Mouse (Mus musculus) MEL (cell line): Measurements from ENCODE around the gene Dag1. TPM values are rescaled to one million over a fixed set of nuclear protein-coding genes. Genes with fewer than 3 reads are reported as not detected.
A peak's percentile ranks its signal among the peaks of the same experiment; 100 is the strongest.

Source experiments
- DNase-seq: peaks from one replicate; pipeline ENCODE4 v3.0.0; 2011; ENCODE audit warnings: low read depth, low spot score
- H3K27ac ChIP-seq: 2 replicates; pipeline ENCODE4 v1.5.1; 2012; ENCODE audit warnings: low read depth, mild to moderate bottlenecking, control low read depth, low read length, moderate library complexity; ENCODE audit not compliant: control insufficient read depth
- H3K27me3 ChIP-seq, 2 experiments: fragments of 150-350 bp in 1 of 2; sonication (generic) in 1 of 2; 2 replicates each; pipeline ENCODE4 v1.6.1; 2012; ENCODE audit warnings: low read length in 2 of 2, mild to moderate bottlenecking in 2 of 2, improper control_type of control experiment in 1 of 2, moderate library complexity in 1 of 2; ENCODE audit not compliant: insufficient read depth in 2 of 2, control insufficient read depth in 1 of 2
- H3K36me3 ChIP-seq, 2 experiments: 2 replicates each; pipeline ENCODE4 v1.6.1; 2012 to 2014; ENCODE audit warnings: low read length in 2 of 2, improper control_type of control experiment in 1 of 2, inconsistent platforms in 1 of 2, mild to moderate bottlenecking in 1 of 2; ENCODE audit not compliant: insufficient read depth in 2 of 2, control insufficient read depth in 1 of 2
- H3K4me1 ChIP-seq, 2 experiments: fragments of 150-350 bp in 1 of 2; sonication (generic) in 1 of 2; 2 replicates each; pipeline ENCODE4 v1.6.1; 2012; ENCODE audit warnings: low read length in 2 of 2, improper control_type of control experiment in 1 of 2, mild to moderate bottlenecking in 1 of 2; ENCODE audit not compliant: insufficient read depth in 2 of 2, control insufficient read depth in 1 of 2
- H3K4me3 ChIP-seq, 2 experiments: fragments of 150-350 bp in 1 of 2; sonication (generic) in 1 of 2; 2 replicates each; pipeline ENCODE4 v1.5.1; 2012; ENCODE audit warnings: low read depth in 2 of 2, low read length in 2 of 2, mild to moderate bottlenecking in 2 of 2, moderate library complexity in 2 of 2, control low read depth in 1 of 2, improper control_type of control experiment in 1 of 2; ENCODE audit not compliant: control insufficient read depth in 1 of 2, insufficient read depth in 1 of 2
- H3K79me2 ChIP-seq: 2 replicates; pipeline ENCODE4 v1.6.1; 2012; ENCODE audit warnings: mild to moderate bottlenecking, low read length, moderate library complexity; ENCODE audit not compliant: control insufficient read depth, poor library complexity, insufficient read depth
- H3K9ac ChIP-seq: 2 replicates; pipeline ENCODE4 v1.6.1; 2012; ENCODE audit warnings: low read depth, mild to moderate bottlenecking, control low read depth, low read length, moderate library complexity; ENCODE audit not compliant: control insufficient read depth, poor library complexity, severe bottlenecking
- H3K9me3 ChIP-seq: fragments of 150-350 bp; sonication (generic); replicated peaks from 2 replicates; pipeline ENCODE4 v1.6.1; 2012; ENCODE audit warnings: mild to moderate bottlenecking, low read length, improper control_type of control experiment, moderate library complexity; ENCODE audit not compliant: insufficient read depth
- BHLHE40 ChIP-seq: IDR thresholded peaks from 2 replicates; pipeline ENCODE4 v1.6.1; 2012; ENCODE audit warnings: low read depth, mild to moderate bottlenecking, inconsistent platforms, low read length, improper control_type of control experiment, borderline replicate concordance
- CHD2 ChIP-seq: IDR thresholded peaks from 2 replicates; pipeline ENCODE4 v1.6.1; 2011; ENCODE audit warnings: low read length, improper control_type of control experiment
- ELF1 ChIP-seq: IDR thresholded peaks from 2 replicates; pipeline ENCODE4 v1.6.1; 2014; ENCODE audit warnings: low read depth, mild to moderate bottlenecking, inconsistent platforms, low read length, improper control_type of control experiment, moderate library complexity
- ETS1 ChIP-seq: IDR thresholded peaks from 2 replicates; pipeline ENCODE4 v1.6.1; 2012; ENCODE audit warnings: low read depth, mild to moderate bottlenecking, inconsistent platforms, low read length, improper control_type of control experiment, moderate library complexity
- GABPA ChIP-seq: IDR thresholded peaks from 2 replicates; pipeline ENCODE4 v1.6.1; 2012; ENCODE audit warnings: low read depth, mild to moderate bottlenecking, inconsistent platforms, low read length, improper control_type of control experiment, moderate library complexity
- GATA1 ChIP-seq: IDR thresholded peaks from 2 replicates; pipeline ENCODE4 v1.6.1; 2011; ENCODE audit warnings: low read depth, low read length, improper control_type of control experiment
- JUND ChIP-seq: IDR thresholded peaks from 2 replicates; pipeline ENCODE4 v1.6.1; 2011; ENCODE audit warnings: low read depth, mild to moderate bottlenecking, improper control_type of control experiment, low read length
- MAFK ChIP-seq: IDR thresholded peaks from 2 replicates; pipeline ENCODE4 v1.6.1; 2011; ENCODE audit warnings: low read depth, mild to moderate bottlenecking, low read length, improper control_type of control experiment, borderline replicate concordance
- MAX ChIP-seq: IDR thresholded peaks from 2 replicates; pipeline ENCODE4 v1.6.1; 2011; ENCODE audit warnings: low read length, improper control_type of control experiment
- MXI1 ChIP-seq: IDR thresholded peaks from 2 replicates; pipeline ENCODE4 v1.6.1; 2011; ENCODE audit warnings: mild to moderate bottlenecking, low read depth, low read length, improper control_type of control experiment
- MYB ChIP-seq: IDR thresholded peaks from 2 replicates; pipeline ENCODE4 v1.6.1; 2011; ENCODE audit warnings: mild to moderate bottlenecking, low read depth, low read length, improper control_type of control experiment
- MYC ChIP-seq: IDR thresholded peaks from 2 replicates; pipeline ENCODE4 v1.6.1; 2011; ENCODE audit warnings: low read depth, mild to moderate bottlenecking, low read length, improper control_type of control experiment, moderate library complexity
- NELFE ChIP-seq: IDR thresholded peaks from 2 replicates; pipeline ENCODE4 v1.6.1; 2011; ENCODE audit warnings: low read depth, low read length, improper control_type of control experiment
- NRF1 ChIP-seq: IDR thresholded peaks from 2 replicates; pipeline ENCODE4 v1.6.1; 2014; ENCODE audit warnings: low read depth, mild to moderate bottlenecking, inconsistent platforms, low read length, improper control_type of control experiment, moderate library complexity; ENCODE audit not compliant: poor library complexity, insufficient read depth, severe bottlenecking
- RCOR1 ChIP-seq: IDR thresholded peaks from 2 replicates; pipeline ENCODE4 v1.6.1; 2012; ENCODE audit warnings: low read depth, mild to moderate bottlenecking, inconsistent platforms, low read length, improper control_type of control experiment
- SIN3A ChIP-seq: IDR thresholded peaks from 2 replicates; pipeline ENCODE4 v1.6.1; 2012; ENCODE audit warnings: low read length, improper control_type of control experiment, inconsistent platforms
- TBP ChIP-seq: IDR thresholded peaks from 2 replicates; pipeline ENCODE4 v1.8.0; 2011; ENCODE audit warnings: low read depth, low read length, improper control_type of control experiment
- USF1 ChIP-seq: IDR thresholded peaks from 2 replicates; pipeline ENCODE4 v1.6.1; 2014; ENCODE audit warnings: low read depth, mild to moderate bottlenecking, inconsistent platforms, low read length, improper control_type of control experiment, moderate library complexity
- ZC3H11A ChIP-seq: IDR thresholded peaks from 2 replicates; pipeline ENCODE4 v1.6.1; 2012; ENCODE audit warnings: low read depth, mild to moderate bottlenecking, inconsistent platforms, low read length, improper control_type of control experiment
- ZKSCAN1 ChIP-seq: IDR thresholded peaks from 2 replicates; pipeline ENCODE4 v1.6.1; 2012; ENCODE audit warnings: low read depth, mild to moderate bottlenecking, inconsistent platforms, low read length, improper control_type of control experiment, moderate library complexity
- ZMIZ1 ChIP-seq: IDR thresholded peaks from 2 replicates; pipeline ENCODE4 v1.6.1; 2012; ENCODE audit warnings: low read depth, mild to moderate bottlenecking, inconsistent platforms, low read length, improper control_type of control experiment, moderate library complexity
- polyA plus RNA-seq, 2 experiments: library from polyadenylated mRNA; stranded (reverse) in 1 of 2; unstranded in 1 of 2; fragments of >175 nt in 1 of 2; fragments of >200 nt in 1 of 2; gene quantifications; 2 replicates each; pipeline versions ENCODE4 v1.2.1 to v1.2.4; 2012; ENCODE audit warnings: low replicate concordance in 2 of 2, low read depth in 1 of 2; ENCODE audit not compliant: insufficient read length in 2 of 2, insufficient read depth in 1 of 2, missing spikeins in 1 of 2
- total RNA-seq: library from RNA; depleted of rRNA; stranded (reverse); fragments of 300-350 nt; gene quantifications from 2 replicates; pipeline ENCODE4 v1.2.3, GENCODE M21; 2012

Gene Dag1
- total and polyA plus RNA-seq, 3 experiments: 7.8 to 27.6 TPM; not detected in 1

- no peak for DNase-seq
- no peaks in the 10 kb centered on the region for H3K9me3 ChIP-seq
- H3K79me2 ChIP-seq: no peaks in the 10 kb centered on the region
- TF ChIP-seq MAX (no peak), CHD2 (no peak), MYB (no peak), USF1 (no peak), ZKSCAN1 (no peak)
- peaks cover 8 to 29% of the 10 kb centered on the region in 2 experiments; a peak in 3 of 4 replicates for H3K27me3 ChIP-seq
- peaks cover 0 to 3% of the 10 kb centered on the region in 2 experiments; a peak in 1 of 4 replicates for H3K36me3 ChIP-seq
- H3K4me3 ChIP-seq: no peak overlapping the region
- H3K9ac ChIP-seq: no peak overlapping the region
- no peak overlapping the region for H3K27ac ChIP-seq
- H3K4me1 ChIP-seq: peaks cover 0 to 4% of the 10 kb centered on the region in 2 experiments; a peak in 2 of 4 replicates
These were observed 98.6 kb downstream of the Dag1 start for GRCm38 (mm10) chr9:108165143-108165542.

DNA sequence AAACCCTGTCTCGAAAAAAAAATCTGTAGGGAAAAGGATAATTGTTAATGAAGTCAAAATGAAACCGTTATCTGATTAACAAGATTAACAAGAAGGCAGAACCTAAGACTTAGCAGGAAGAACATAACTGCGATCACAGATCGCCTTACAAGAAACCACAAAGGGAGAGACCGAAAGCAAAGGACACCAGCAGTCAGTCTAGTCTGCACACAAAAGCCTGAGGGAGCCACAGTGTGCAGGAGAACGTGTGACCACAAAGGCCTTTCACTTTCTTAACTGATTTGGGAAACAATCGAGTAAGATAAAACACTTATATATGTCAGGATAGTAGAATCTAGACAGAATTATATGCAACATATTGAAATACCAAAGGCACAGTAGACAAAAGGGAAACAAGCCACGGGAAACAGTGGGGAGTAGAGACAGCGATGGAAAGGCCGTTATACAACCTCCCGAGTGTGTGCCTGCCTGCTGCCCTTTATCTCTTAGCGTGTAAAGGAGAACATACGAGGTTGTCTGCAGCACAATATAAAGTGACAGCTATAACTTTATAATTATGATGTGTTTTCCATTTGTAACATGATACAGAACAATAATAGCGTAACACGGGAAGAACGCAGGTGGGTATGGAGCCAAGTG lies 100.0 kb downstream of the Dag1 start:
- peak; percentile 46 for DNase-seq
- Histone ChIP-seq H3K36me3 (peaks cover 0 to 3% of the 10 kb centered on the region in 2 experiments; a peak in 1 of 4 replicates), H3K4me1 (peaks cover 0 to 4% of the 10 kb centered on the region in 2 experiments; a peak in 2 of 4 replicates), H3K79me2 (no peaks in the 10 kb centered on the region), H3K27ac (no peak overlapping the region), H3K9me3 (no peaks in the 10 kb centered on the region), H3K9ac (0 out of 2 replicates have a peak overlapping the region, but pooled peaks have one; percentile 32), H3K27me3 (peaks cover 7 to 23% of the 10 kb centered on the region in 2 experiments), H3K4me3 (peak overlapping the region; percentile 29 to 38)
- TF ChIP-seq MAFK: no peak
- TF ChIP-seq ETS1: no peak
- TF ChIP-seq GABPA: no peak
- TF ChIP-seq ZC3H11A: no peak
- 0 out of 2 replicates have a peak, but pooled peaks have one; percentile 22 for TF ChIP-seq TBP
- TF ChIP-seq MYC: no peak
- TF ChIP-seq NRF1: no peak
- TF ChIP-seq ELF1: no peak
- TF ChIP-seq NELFE: no peak
- no peak for TF ChIP-seq JUND
- no peak for TF ChIP-seq ZMIZ1
- TF ChIP-seq USF1: no peak
- TF ChIP-seq GATA1: 0 out of 2 replicates have a peak, but pooled peaks have one; percentile 13
- TF ChIP-seq BHLHE40: no peak
- TF ChIP-seq MXI1: no peak
- no peak for TF ChIP-seq RCOR1
- 0 out of 2 replicates have a peak, but pooled peaks have one; percentile 24 for TF ChIP-seq SIN3A
